Mouse (Mus musculus) bone marrow, adult 2 months (tissue): ENCODE measurements around the gene Auh.

Experiments
- CTCF ChIP-seq: fragments of 200-500 bp; IDR thresholded peaks from 2 replicates; pipeline ENCODE4 v1.5.1; 2011; ENCODE audit warnings: low read length, control low read depth; ENCODE audit not compliant: control insufficient read depth, insufficient read depth
- POLR2A ChIP-seq: fragments of 200-500 bp; IDR thresholded peaks from 2 replicates; pipeline ENCODE4 v1.6.1; 2011; ENCODE audit warnings: low read depth, mild to moderate bottlenecking, control low read depth, low read length, borderline replicate concordance; ENCODE audit not compliant: control insufficient read depth

GRCm38 (mm10) chr13:52945769-52946168, 16.3 kb upstream of the Auh start:
- no peak for TF ChIP-seq CTCF
- no peak for TF ChIP-seq POLR2A
